Mouse (Mus musculus) layer of hippocampus, adult 9-11 months (tissue): ENCODE measurements around the gene Ccdc92.

ENCODE experiments used
- DNase-seq: peaks from one replicate; pipeline ENCODE4 v3.0.0; 2022

The Ccdc92 gene

GRCm38 (mm10) chr5:124862013-124862866 lies at the start of gene Ccdc92, which contains the start of gene Zfp664:
Ccdc92 (minus strand) TSS chr5:124862424.
Zfp664 (plus strand) TSS chr5:124862691.
- peak; percentile 98 for DNase-seq

DNA sequence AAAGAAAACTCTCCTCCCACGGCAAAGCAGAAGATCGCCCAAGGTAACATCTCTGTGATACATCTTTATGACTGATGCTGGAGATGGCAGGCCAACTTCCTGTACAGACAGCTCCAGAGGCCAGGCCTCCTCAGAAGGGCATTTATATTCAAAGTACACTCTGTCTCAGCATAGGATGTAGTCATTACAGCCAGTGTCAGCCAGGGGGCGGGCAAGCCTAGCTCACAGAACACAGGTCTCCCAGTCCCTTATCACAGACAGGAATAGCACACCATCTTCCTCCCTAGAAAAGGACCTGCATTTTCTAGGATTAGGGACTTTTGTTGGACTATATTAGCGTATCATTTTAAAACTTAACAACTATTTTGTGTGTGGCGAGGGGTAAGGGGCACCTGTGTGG lies 46.6 kb upstream of the Ccdc92 start:
- DNase-seq, result peak; percentile 77

GRCm38 (mm10) chr5:124906890-124907289 lies 44.7 kb upstream of the Ccdc92 start:
- DNase-seq, result no peak

DNA sequence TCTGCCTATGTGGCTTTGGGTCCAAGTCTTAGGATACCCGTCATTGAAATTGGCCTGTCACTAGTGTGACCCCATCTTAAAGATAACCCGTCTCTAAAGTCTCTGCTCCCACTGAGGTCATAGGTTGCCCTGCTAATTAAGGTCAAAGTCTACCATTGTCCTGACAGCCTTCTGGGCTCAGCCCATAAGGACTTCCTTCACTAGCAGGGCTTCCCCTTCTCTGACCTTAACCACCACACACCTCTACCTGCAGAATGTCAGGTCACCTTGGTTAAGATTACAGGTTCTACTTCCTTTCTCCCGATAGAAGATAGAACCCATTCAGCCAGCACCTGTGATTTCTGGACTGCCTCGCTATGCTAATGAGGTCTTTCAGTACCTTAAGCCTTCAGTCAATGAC lies 41.6 kb upstream of the Ccdc92 start:
- no peak for DNase-seq

- DNase-seq, result peak; percentile 16
Measured at GRCm38 (mm10) chr5:124902195-124902594, 40.0 kb upstream of the Ccdc92 start.

- DNase-seq, result peak; percentile 63
Measured at GRCm38 (mm10) chr5:124901675-124902074, 39.5 kb upstream of the Ccdc92 start.

GRCm38 (mm10) chr5:124900738-124901490 lies 38.7 kb upstream of the Ccdc92 start:
- no peak for DNase-seq

- DNase-seq, result peak; percentile 92
Measured at GRCm38 (mm10) chr5:124899945-124900631, 37.9 kb upstream of the Ccdc92 start.

DNA sequence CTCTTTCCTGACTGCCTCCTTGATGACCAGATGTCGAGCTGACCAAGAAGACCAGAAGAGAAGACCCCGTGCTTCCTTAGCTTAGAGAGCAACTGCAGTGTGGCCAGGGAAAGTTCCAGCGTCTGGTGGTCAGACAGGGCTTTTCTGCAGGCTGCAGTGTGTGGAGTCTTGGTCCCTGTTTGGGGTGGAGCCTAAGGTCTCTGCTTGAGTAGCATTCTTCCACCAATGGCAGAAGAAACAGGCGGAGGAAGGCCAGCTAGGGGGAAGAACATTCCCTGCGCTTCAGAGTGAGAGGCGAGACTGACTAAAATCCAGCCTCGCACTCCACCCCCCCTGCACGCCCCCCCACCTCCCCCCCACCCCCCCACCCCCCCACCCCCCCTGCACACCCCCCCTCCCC lies 33.9 kb upstream of the Ccdc92 start:
- DNase-seq, result no peak

DNA sequence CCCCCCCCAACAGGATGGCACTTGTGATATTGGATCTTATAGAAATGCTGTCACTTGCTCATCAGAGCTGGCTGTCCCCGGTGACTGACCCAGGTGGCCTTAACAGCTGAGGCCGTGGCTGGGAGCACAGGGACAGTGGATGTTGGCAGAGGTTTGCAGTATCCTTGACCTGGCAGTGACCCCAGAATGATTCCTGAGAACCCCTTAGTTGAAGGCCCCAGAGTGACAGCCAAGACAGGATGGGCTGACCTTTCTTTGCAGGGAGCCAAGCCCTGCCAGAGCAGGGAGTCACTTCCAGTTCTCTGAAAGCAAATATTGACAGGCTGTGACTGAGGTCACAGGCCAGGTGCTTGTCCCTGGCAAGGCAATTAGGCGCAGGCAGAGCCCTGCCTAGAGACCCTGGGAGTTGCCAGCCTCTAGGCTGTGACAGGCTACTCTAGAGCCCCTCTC lies 29.7 kb upstream of the Ccdc92 start:
- DNase-seq, result no peak

DNA sequence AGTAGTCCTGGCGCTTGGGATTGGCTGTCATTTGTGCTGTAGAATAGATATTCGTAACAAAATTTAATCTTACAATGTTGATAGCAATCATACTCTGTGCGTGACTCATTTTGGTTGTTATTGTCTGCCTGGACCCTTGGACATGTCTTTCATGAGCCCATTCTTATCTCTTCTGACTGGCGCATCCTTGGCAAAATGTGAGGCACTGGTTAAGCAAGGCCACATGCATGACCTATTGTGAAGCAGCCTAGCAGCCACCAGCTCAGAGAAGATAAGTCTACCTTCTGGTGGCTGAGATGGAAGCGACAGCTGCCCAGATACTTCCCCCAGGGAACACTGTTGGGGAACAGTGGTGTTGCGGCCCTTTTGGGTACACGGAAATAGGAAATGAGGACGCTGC lies 26.4 kb upstream of the Ccdc92 start:
- DNase-seq, result no peak

DNA sequence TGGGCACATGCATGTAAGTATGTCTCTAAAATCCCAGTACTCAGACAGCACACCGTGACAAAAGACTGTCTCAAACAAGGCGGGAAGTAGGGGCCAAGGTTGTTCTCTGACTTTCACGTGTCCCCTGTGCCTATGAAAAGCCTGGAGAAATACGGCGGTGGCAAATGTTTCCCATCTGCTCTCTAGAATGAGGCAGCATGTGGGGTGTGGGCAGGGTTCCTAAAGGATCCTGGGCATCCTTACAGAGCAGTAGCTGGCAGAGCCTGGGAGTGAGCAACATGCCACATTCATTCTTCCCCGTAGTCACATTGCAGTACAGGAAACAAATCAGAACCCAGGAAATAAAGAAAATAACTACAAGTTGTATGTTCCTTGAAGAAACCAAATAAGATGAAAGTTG lies 21.7 kb upstream of the Ccdc92 start:
- peak; percentile 86 for DNase-seq

GRCm38 (mm10) chr5:124879801-124880200 lies 17.6 kb upstream of the Ccdc92 start:
- no peak for DNase-seq

GRCm38 (mm10) chr5:124879251-124879650 lies 17.0 kb upstream of the Ccdc92 start:
- DNase-seq, result no peak

GRCm38 (mm10) chr5:124873890-124874601 lies 11.8 kb upstream of the Ccdc92 start:
- DNase-seq, result no peak

- no peak for DNase-seq
Measured at GRCm38 (mm10) chr5:124873096-124873495, 10.9 kb upstream of the Ccdc92 start.

- no peak for DNase-seq
Measured at GRCm38 (mm10) chr5:124872033-124872432, 9.8 kb upstream of the Ccdc92 start.

DNA sequence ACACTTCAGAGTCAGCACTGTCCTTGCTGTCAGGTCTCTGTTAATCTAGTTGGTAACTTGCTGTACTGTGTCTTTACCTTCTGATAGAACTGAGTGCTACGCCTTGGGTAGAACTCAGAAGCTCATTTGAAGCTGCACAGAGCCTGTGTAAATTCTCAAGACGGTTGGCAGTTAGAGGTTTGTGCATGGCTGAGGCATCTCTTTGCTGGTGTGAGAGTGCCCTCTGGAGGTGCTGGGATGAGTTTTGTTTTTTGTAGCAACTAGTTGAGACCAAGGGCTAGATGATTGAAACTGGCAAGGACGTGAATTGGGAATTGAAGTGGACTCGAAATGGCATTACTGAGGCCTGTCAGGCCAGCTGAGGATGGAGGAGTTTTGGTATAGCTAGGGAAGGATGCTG lies 6.8 kb upstream of the Ccdc92 start:
- DNase-seq, result peak; percentile 48

GRCm38 (mm10) chr5:124862871-124863741 lies 882 bp upstream of the Ccdc92 start:
- no peak for DNase-seq

GRCm38 (mm10) chr5:124861463-124861862 lies 761 bp downstream of the Ccdc92 start:
- no peak for DNase-seq

DNA sequence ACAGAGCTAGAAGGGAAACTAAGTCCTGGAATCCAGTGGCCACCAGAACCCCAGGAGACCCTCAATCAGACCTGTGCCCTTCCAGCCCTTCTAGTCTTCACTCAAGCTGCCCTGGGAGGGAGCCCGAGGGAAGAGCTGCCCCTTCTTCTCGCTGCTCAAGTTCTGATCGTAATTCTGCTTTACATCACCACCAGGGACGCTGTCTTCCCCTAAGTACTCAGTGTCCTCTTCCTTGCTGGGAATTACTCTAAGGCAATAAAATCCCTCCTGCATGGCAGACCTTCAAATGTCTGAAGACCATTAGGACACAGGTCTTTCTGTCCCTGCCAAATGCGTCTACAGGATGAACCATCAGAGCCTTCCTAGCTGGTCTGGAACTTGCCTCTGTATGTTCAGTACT lies 2.2 kb downstream of the Ccdc92 start:
- DNase-seq, result no peak

DNA sequence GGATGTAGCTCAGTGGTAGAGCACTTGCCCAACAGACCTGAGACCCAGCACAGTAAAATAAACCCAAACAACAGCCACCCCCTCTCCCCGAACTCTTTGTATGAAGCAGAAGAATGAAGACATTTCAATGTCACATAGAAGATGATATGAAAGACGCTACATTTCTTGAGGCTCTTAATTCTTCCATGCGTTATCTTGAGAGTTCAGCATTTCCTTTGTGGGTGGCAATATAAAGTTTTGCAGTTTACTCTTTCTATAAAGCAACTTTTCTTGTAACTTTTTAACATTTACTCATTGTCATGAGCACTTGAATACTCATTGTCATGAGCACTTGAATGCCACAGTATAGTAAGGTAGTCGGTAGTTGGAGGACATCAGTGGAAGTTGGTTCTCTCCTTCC lies 8.0 kb downstream of the Ccdc92 start:
- no peak for DNase-seq
